Mouse (Mus musculus): ENCODE results near the gene Foxk1. TPM values are rescaled to one million over a fixed set of nuclear protein-coding genes. Genes with fewer than 3 reads are reported as not detected.
A peak's percentile ranks its signal among the peaks of the same experiment; 100 is the strongest.

Gene Foxk1
- polyA plus RNA-seq, 1 experiment, result 12.4 TPM

- WGBS, result 84% methylated on average over 16 of the region's 16 CpGs
- no peaks in the 10 kb centered on the region for H3K27me3 ChIP-seq (replicated peaks; ENCODE audit: control insufficient read depth, insufficient read depth, low read length)
- H3K4me3 ChIP-seq (ENCODE audit: insufficient read depth, low read depth, low read length), result no peak overlapping the region
- H3K4me1 ChIP-seq (ENCODE audit: control insufficient read depth, insufficient read depth, low read length), result peaks cover 27% of the 10 kb centered on the region
- no peak overlapping the region for H3K27ac ChIP-seq (ENCODE audit: insufficient read depth, low read depth, low read length)
- 0 out of 2 replicates have a peak, but pooled peaks cover 2% of the 10 kb centered on the region for H3K36me3 ChIP-seq (ENCODE audit: control insufficient read depth, insufficient read depth, low read length)
- DNase-seq, result no peak
- TF ChIP-seq CTCF (conservative IDR thresholded peaks at IDR 0.05; ENCODE audit: insufficient read depth, insufficient read length, low read depth, low read length), result no peak
- no peak for TF ChIP-seq POLR2A (IDR thresholded peaks at IDR 0.05; ENCODE audit: low read depth, low read length)
Observed at GRCm38 (mm10) chr5:142438380-142438938, 37.2 kb downstream of the Foxk1 start.

GRCm38 (mm10) chr5:142439911-142440432 lies 38.7 kb downstream of the Foxk1 start:
- 4% methylated on average over 12 of the region's 12 CpGs for WGBS
- no peak for DNase-seq
- Histone ChIP-seq H3K27me3 (replicated peaks; ENCODE audit: control insufficient read depth, insufficient read depth, low read length) (no peaks in the 10 kb centered on the region), H3K36me3 (ENCODE audit: control insufficient read depth, insufficient read depth, low read length) (0 out of 2 replicates have a peak, but pooled peaks cover 2% of the 10 kb centered on the region), H3K27ac (ENCODE audit: insufficient read depth, low read depth, low read length) (peak overlapping the region; percentile 88), H3K4me3 (ENCODE audit: insufficient read depth, low read depth, low read length) (peak overlapping the region; percentile 36), H3K4me1 (ENCODE audit: control insufficient read depth, insufficient read depth, low read length) (peaks cover 31% of the 10 kb centered on the region)
- TF ChIP-seq POLR2A (IDR thresholded peaks at IDR 0.05; ENCODE audit: low read depth, low read length) (no peak), CTCF (conservative IDR thresholded peaks at IDR 0.05; ENCODE audit: insufficient read depth, insufficient read length, low read depth, low read length) (no peak)

- Histone ChIP-seq H3K27ac (ENCODE audit: insufficient read depth, low read depth, low read length) (peak overlapping the region; percentile 88), H3K27me3 (replicated peaks; ENCODE audit: control insufficient read depth, insufficient read depth, low read length) (no peaks in the 10 kb centered on the region), H3K36me3 (ENCODE audit: control insufficient read depth, insufficient read depth, low read length) (0 out of 2 replicates have a peak, but pooled peaks cover 2% of the 10 kb centered on the region), H3K4me1 (ENCODE audit: control insufficient read depth, insufficient read depth, low read length) (peaks cover 32% of the 10 kb centered on the region), H3K4me3 (ENCODE audit: insufficient read depth, low read depth, low read length) (peak overlapping the region; percentile 36)
- TF ChIP-seq POLR2A (IDR thresholded peaks at IDR 0.05; ENCODE audit: low read depth, low read length) (no peak), CTCF (conservative IDR thresholded peaks at IDR 0.05; ENCODE audit: insufficient read depth, insufficient read length, low read depth, low read length) (no peak)
- DNase-seq, result peak; percentile 99
- under 1% methylated on average over 19 of the region's 19 CpGs for WGBS
Observed at GRCm38 (mm10) chr5:142440451-142441147, 39.3 kb downstream of the Foxk1 start.

- peak overlapping the region; percentile 5; the same call in 1 of the 2 replicates for H3K4me3 ChIP-seq (ENCODE audit: insufficient read depth, low read depth, low read length)
- WGBS, result 29% methylated on average over 22 of the region's 22 CpGs
- TF ChIP-seq POLR2A (IDR thresholded peaks at IDR 0.05; ENCODE audit: low read depth, low read length) (no peak), CTCF (conservative IDR thresholded peaks at IDR 0.05; ENCODE audit: insufficient read depth, insufficient read length, low read depth, low read length) (no peak)
- peaks cover 35% of the 10 kb centered on the region for H3K4me1 ChIP-seq (ENCODE audit: control insufficient read depth, insufficient read depth, low read length)
- H3K27ac ChIP-seq (ENCODE audit: insufficient read depth, low read depth, low read length), result peak overlapping the region; percentile 79
- peak; percentile 37 for DNase-seq
- H3K27me3 ChIP-seq (replicated peaks; ENCODE audit: control insufficient read depth, insufficient read depth, low read length), result no peaks in the 10 kb centered on the region
- no peaks in the 10 kb centered on the region for H3K36me3 ChIP-seq (ENCODE audit: control insufficient read depth, insufficient read depth, low read length)
Observed at GRCm38 (mm10) chr5:142441332-142442044, 40.2 kb downstream of the Foxk1 start.

- DNase-seq, result no peak
- Histone ChIP-seq H3K4me3 (ENCODE audit: insufficient read depth, low read depth, low read length) (no peak overlapping the region), H3K27ac (ENCODE audit: insufficient read depth, low read depth, low read length) (peak overlapping the region; percentile 14; the same call in 1 of the 2 replicates), H3K27me3 (replicated peaks; ENCODE audit: control insufficient read depth, insufficient read depth, low read length) (no peaks in the 10 kb centered on the region), H3K36me3 (ENCODE audit: control insufficient read depth, insufficient read depth, low read length) (no peaks in the 10 kb centered on the region), H3K4me1 (ENCODE audit: control insufficient read depth, insufficient read depth, low read length) (peaks cover 35% of the 10 kb centered on the region)
- no peak for TF ChIP-seq POLR2A (IDR thresholded peaks at IDR 0.05; ENCODE audit: low read depth, low read length)
- no peak for TF ChIP-seq CTCF (conservative IDR thresholded peaks at IDR 0.05; ENCODE audit: insufficient read depth, insufficient read length, low read depth, low read length)
- 57% methylated on average over 7 of the region's 7 CpGs for WGBS
Observed at GRCm38 (mm10) chr5:142442045-142442440, 40.7 kb downstream of the Foxk1 start.

GRCm38 (mm10) chr5:142443514-142443913 lies 42.2 kb downstream of the Foxk1 start:
- DNase-seq, result peak; percentile 51
- Histone ChIP-seq H3K4me3 (ENCODE audit: insufficient read depth, low read depth, low read length) (no peak overlapping the region), H3K27ac (ENCODE audit: insufficient read depth, low read depth, low read length) (no peak overlapping the region), H3K27me3 (replicated peaks; ENCODE audit: control insufficient read depth, insufficient read depth, low read length) (no peaks in the 10 kb centered on the region), H3K4me1 (ENCODE audit: control insufficient read depth, insufficient read depth, low read length) (peaks cover 35% of the 10 kb centered on the region), H3K36me3 (ENCODE audit: control insufficient read depth, insufficient read depth, low read length) (no peaks in the 10 kb centered on the region)
- WGBS, result 51% methylated on average over 15 of the region's 15 CpGs
- TF ChIP-seq CTCF (conservative IDR thresholded peaks at IDR 0.05; ENCODE audit: insufficient read depth, insufficient read length, low read depth, low read length) (no peak), POLR2A (IDR thresholded peaks at IDR 0.05; ENCODE audit: low read depth, low read length) (no peak)

Measured in kidney, adult 2 months (tissue).